Mouse (Mus musculus) retina, adult 2 months (tissue): ENCODE measurements at regions not wholly inside any gene's neighbourhood (a gene's known extent, or its start where the extent isn't known, plus 50 kb on each side); places are given as distances from the start of the nearest gene placed in this dataset.

Experiments used
- DNase-seq: peaks from one replicate; pipeline ENCODE4 v3.0.0-alpha.2; 2012; ENCODE audit warnings: low read depth, low spot score

DNA sequence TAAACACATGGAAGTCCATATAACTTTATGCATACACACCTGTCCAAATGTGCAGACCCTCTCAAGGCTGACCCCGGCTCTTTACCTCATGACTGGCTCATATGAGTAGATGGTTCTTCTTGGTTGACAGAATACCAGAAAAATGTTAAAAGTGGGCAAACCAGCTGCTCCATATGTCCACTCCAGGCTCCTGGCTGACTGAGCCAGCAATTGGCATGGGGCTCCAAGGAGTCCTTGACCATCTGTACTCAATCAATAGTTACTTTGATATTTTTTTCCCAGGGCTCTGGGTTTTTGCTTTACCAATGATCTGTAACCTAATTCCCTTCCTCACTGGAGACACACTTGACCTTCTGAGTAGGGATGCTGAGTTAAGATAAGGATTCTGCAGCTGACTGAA, 345.5 kb downstream of the Ccser2 start:
- no peak for DNase-seq

- no peak for DNase-seq
Measured at GRCm38 (mm10) chr14:36618459-36619085, 350.0 kb downstream of the Ccser2 start.

- DNase-seq: no peak
Measured at GRCm38 (mm10) chr14:36617987-36618386, 350.6 kb downstream of the Ccser2 start.

DNA sequence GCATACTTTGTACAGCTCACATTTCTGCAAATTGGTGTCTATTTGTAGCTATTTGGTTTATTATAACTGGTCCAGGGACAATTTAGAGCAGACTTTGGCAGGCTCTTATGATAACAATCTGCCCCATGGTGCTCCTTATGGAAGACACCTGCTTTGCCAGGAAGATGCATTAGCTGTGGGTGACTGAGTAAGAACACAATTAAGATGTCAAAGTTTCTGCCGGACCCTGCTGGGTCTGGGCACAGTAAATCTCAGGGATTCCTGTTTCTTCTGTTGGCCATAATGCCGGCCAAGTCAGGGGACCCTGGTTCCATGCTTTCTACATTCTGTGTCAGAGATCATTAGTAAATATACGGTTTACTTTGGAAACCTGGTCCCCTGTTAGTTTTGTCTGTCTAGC, 353.7 kb downstream of the Ccser2 start:
- DNase-seq: no peak

DNA sequence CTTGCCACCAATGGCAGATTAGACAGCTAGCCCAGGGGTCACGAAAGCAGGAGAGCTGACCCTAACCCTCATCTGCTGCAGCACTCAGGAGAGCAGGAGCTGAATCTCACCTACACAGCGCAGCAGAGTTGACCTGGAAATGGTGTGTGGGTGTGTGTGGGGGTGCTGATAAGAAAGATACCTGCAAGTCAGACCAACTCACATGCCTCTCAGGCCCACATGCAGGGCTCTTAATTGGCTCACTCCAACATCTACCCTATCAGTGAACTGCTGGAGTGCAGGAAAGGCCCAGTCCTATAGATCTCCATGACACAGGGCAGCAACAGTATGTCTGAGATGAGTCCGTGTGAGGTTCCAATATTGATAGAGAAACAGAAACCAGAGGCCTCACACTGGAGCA, 355.7 kb downstream of the Ccser2 start:
- no peak for DNase-seq

GRCm38 (mm10) chr14:36584065-36584635, 384.4 kb downstream of the Ccser2 start:
- DNase-seq: no peak

- DNase-seq: no peak
Measured at GRCm38 (mm10) chr14:36583338-36584064, 385.1 kb downstream of the Ccser2 start.

DNA sequence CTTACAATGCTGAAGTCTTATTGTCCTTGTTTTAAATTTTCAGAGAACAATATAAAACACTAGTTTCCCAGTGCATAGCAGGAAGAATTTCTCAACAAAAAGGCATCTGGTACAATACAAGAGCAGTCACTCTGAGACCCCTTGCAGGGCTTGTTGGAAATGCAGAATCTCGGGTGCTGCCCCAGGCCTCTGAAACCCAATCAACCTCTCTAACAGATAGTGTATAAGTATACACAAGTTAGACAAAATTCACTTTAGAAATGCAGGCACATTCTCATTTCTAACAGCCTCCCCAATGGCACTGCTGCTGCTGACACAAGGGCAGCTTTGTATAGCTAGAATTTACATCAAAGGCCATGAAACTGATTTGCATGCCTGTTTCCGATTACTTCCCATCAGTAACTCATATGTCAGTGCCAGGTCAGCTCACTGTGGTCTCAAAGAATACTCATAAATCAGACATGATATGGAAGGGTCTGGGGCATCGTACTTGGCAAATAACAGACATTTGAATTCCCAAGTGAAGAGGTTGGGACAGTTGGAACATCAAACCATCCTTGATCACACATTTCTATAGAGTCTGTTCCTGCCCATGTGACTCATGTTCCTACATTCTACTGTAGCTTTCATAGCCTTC, 405.2 kb downstream of the Ccser2 start:
- DNase-seq: no peak

DNA sequence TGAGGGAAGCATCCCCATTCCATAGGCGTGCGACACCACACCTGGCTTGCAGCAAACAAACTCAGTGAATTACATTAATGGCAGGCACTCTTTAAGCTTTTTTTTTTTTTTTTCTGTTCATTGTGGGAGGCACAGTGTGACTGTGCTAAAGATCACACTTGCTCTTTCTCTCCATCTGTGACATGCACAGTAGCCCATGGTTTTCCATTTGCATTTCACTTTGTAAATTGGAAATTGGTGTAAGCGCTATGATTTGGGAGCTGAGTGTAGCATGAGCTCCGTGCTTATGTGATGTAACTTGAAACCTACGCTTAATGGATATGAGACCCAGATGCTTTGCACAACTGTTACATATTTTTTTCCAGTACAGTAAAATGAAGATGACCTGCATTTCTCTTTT, 431.2 kb downstream of the Ccser2 start:
- DNase-seq: no peak

DNA sequence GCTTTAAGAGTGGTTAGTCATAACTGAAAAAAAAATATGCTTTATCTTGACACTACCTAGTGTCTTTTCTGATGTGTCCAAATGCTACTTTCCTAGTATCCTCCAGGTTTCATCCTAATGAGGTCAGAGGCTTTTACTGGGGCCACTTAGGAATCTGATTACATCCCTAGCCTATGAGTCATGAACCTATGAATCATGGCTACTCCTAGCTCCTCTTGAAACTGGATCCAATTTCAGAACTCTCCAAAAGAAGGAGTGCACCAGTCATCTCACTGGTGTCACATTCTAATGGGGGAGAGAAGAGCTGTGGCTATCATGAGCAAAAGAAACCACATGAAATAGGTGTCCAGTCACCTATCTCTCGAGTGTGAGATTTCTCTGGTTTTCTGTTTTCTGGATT, 432.6 kb downstream of the 4930474N05Rik start:
- DNase-seq: no peak

DNA sequence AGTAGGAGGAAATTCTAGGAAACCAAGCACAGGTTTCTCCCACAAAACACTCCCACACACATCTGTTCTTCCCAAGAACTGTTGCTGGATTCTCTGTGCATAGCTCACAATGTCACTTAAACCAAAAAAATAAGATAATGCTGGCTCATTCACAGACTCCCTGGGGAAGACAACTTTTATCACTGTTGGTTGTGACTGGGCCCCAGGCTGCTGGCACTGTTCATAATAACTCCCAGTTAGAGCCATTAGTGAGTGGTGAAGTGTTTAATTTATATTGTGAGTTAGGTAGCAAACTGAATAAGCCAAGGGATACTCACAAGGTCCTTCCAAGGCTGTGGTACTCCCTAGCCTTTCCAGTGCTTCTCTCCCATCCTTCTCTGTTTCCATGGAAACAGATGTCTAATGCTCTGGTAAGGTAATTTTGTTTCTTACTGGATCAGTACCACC, 430.9 kb downstream of the 4930474N05Rik start:
- no peak for DNase-seq

GRCm38 (mm10) chr14:36502076-36502994, 407.6 kb downstream of the 4930474N05Rik start:
- no peak for DNase-seq

DNA sequence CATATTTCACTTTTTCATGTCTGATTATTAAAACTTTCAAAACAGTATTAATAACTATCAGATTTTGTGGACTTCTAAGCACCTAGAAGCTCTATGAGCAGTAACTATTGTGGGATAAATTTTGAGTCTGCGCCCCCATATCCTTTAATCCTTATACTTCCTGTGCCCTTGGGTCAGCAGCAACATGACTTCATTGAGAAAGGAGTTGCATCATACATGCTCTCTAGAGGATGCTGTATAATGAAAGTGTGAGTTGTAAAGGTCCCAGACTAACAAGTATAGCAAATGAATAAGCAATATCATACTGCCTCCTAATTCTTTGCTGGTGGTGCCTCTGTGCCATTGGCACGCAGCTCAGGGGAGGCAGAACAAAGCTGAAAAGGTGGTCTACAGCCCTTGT, 404.6 kb downstream of the 4930474N05Rik start:
- no peak for DNase-seq

DNA sequence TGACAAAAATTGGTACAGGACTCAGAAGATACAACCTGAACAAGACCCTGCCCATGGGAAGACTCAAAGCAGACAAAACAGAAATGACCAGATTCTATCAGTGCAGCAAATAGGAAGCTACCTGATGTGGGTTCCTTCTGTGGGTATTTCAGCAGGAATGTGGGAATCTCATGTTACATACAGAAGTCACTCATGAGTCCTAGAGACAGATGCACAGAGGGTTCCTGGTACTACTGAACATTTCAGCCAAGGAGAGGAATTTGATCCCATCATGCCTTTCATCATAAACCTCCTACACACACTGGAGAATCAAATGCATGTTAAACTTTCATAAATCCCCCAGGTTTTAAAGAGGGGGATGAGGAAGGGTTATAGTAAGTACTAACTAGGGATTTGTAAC, 390.8 kb downstream of the 4930474N05Rik start:
- no peak for DNase-seq

GRCm38 (mm10) chr14:36471617-36472016, 376.9 kb downstream of the 4930474N05Rik start:
- DNase-seq: no peak

- DNase-seq: no peak
Measured at GRCm38 (mm10) chr14:36470362-36470761, 375.6 kb downstream of the 4930474N05Rik start.

DNA sequence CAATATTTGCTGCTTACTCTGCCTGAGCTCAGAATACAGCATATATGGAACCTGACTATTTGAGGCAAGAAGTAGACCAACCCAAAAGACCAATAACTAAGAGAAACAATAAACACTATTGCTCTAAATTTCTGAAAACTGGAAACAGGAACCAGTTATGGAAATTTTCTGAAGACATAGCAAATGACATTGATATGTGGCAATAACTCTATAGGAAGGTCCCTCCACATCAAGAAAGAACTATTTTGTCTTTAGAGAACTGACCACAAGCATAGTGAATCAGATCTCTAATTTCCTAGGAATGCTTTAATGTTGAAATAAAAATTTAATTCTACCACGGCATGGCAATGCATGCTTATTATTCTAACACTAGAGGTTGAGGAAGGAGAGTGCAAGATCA, 358.3 kb downstream of the 4930474N05Rik start:
- DNase-seq: no peak

DNA sequence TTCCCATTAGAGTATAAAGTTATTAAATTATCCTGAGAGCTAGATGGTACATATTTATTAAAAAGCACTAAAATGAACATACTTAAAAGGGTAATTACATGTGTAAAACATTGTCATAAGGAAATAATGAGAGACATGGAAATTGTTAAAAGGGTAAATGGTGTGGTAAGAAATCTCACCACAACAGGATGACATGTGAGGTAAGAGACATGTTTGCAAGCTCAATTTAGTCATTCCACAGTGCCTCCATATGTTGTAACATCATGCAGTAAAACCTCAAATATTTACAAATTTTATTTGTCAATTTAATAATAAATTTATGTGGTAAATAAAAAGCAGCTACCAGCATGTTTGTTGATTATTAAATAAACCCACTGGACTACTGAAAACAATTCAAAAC, 355.4 kb downstream of the 4930474N05Rik start:
- no peak for DNase-seq

GRCm38 (mm10) chr14:36414656-36415273, 320.0 kb downstream of the 4930474N05Rik start:
- DNase-seq: no peak

GRCm38 (mm10) chr14:36414180-36414579, 319.5 kb downstream of the 4930474N05Rik start:
- DNase-seq: no peak
